Mouse (Mus musculus): ENCODE results near the gene Nodal. TPM values are rescaled to one million over a fixed set of nuclear protein-coding genes. Genes with fewer than 3 reads are reported as not detected.

The Nodal gene
- polyA plus RNA-seq, 1 experiment = 0.15 TPM

DNA sequence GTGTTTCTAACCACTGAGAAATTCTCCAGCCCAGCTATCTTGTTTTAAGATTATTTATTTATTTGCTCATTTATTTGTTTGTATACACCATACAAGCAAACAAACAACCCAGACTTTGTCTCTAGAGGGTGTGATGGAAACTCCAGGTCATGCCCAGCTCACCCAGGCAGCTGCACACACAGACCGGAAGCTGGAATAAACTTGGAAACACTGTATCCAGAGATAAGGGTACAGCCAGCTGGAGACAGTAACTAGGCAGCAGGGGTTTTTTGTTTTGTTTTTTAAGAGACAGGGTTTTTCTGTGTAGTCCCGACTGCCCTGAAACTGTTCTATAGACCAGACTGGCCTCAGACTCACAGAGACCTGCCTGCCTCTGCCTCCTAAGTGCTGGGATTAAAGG is 27.6 kb upstream of the Nodal start:
- no peak for DNase-seq
- H3K4me1 ChIP-seq (ENCODE audit: control insufficient read depth, insufficient read depth, low read length) = peaks cover 9% of the 10 kb centered on the region
- H3K4me3 ChIP-seq (replicated peaks; ENCODE audit: extremely low read depth, low read depth, low read length) = no peak overlapping the region
- TF ChIP-seq POLR2A (IDR thresholded peaks at IDR 0.05; ENCODE audit: borderline replicate concordance, extremely low read depth, low read depth, low read length) (no peak), CTCF (IDR thresholded peaks at IDR 0.05; ENCODE audit: insufficient read depth, low read length) (no peak)
- 31% methylated on average over 2 of the region's 2 CpGs for WGBS

GRCm38 (mm10) chr10:61392584-61392983 is 25.2 kb upstream of the Nodal start:
- 24% methylated on average over 4 of the region's 4 CpGs for WGBS
- no peak overlapping the region for H3K4me3 ChIP-seq (replicated peaks; ENCODE audit: extremely low read depth, low read depth, low read length)
- TF ChIP-seq POLR2A (IDR thresholded peaks at IDR 0.05; ENCODE audit: borderline replicate concordance, extremely low read depth, low read depth, low read length) (no peak), CTCF (IDR thresholded peaks at IDR 0.05; ENCODE audit: insufficient read depth, low read length) (no peak)
- DNase-seq = no peak
- H3K4me1 ChIP-seq (ENCODE audit: control insufficient read depth, insufficient read depth, low read length) = peaks cover 9% of the 10 kb centered on the region

GRCm38 (mm10) chr10:61394476-61395136 is 23.2 kb upstream of the Nodal start:
- no peak for TF ChIP-seq POLR2A (IDR thresholded peaks at IDR 0.05; ENCODE audit: borderline replicate concordance, extremely low read depth, low read depth, low read length)
- TF ChIP-seq CTCF (IDR thresholded peaks at IDR 0.05; ENCODE audit: insufficient read depth, low read length) = no peak
- H3K4me3 ChIP-seq (replicated peaks; ENCODE audit: extremely low read depth, low read depth, low read length) = no peak overlapping the region
- no peak for DNase-seq
- H3K4me1 ChIP-seq (ENCODE audit: control insufficient read depth, insufficient read depth, low read length) = peaks cover 9% of the 10 kb centered on the region
- WGBS = 38% methylated on average over 9 of the region's 9 CpGs

DNA sequence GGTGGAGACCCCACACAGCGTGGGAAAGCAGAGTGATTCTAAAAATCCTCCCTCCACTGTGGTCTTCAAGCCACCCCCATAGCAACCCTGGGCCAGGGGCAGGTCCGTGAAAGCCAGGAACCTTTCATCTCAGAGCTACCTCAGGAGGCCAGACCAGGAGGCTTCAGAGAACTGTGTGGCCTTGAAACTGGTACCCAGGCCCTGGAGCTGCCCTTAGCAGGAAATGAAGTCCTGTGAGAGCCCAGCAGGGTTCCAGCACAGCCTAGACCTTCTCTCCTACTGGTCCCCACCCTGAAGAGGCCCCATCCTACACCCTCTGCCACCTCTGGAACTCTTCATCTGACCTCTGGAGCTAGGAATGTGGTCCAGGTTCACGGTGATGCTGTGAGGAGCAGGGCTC is 19.6 kb upstream of the Nodal start:
- no peak for DNase-seq
- 76% methylated on average over 3 of the region's 3 CpGs for WGBS
- Histone ChIP-seq H3K4me3 (replicated peaks; ENCODE audit: extremely low read depth, low read depth, low read length) (no peak overlapping the region), H3K4me1 (ENCODE audit: control insufficient read depth, insufficient read depth, low read length) (peaks cover 3% of the 10 kb centered on the region; the same call in 1 of the 2 replicates)
- TF ChIP-seq POLR2A (IDR thresholded peaks at IDR 0.05; ENCODE audit: borderline replicate concordance, extremely low read depth, low read depth, low read length) (no peak), CTCF (IDR thresholded peaks at IDR 0.05; ENCODE audit: insufficient read depth, low read length) (no peak)

- Histone ChIP-seq H3K4me1 (ENCODE audit: control insufficient read depth, insufficient read depth, low read length) (peaks cover 3% of the 10 kb centered on the region; the same call in 1 of the 2 replicates), H3K4me3 (replicated peaks; ENCODE audit: extremely low read depth, low read depth, low read length) (no peak overlapping the region)
- WGBS = 24% methylated on average over 13 of the region's 13 CpGs
- TF ChIP-seq CTCF (IDR thresholded peaks at IDR 0.05; ENCODE audit: insufficient read depth, low read length) (peak; percentile 96), POLR2A (IDR thresholded peaks at IDR 0.05; ENCODE audit: borderline replicate concordance, extremely low read depth, low read depth, low read length) (no peak)
- DNase-seq = peak; percentile 56
Measured at GRCm38 (mm10) chr10:61399156-61399734, 18.5 kb upstream of the Nodal start.

- 89% methylated on average over 5 of the region's 5 CpGs for WGBS
- no peak for DNase-seq
- no peaks in the 10 kb centered on the region for H3K4me1 ChIP-seq (ENCODE audit: control insufficient read depth, insufficient read depth, low read length)
- TF ChIP-seq POLR2A (IDR thresholded peaks at IDR 0.05; ENCODE audit: borderline replicate concordance, extremely low read depth, low read depth, low read length) (no peak), CTCF (IDR thresholded peaks at IDR 0.05; ENCODE audit: insufficient read depth, low read length) (no peak)
- H3K4me3 ChIP-seq (replicated peaks; ENCODE audit: extremely low read depth, low read depth, low read length) = no peak overlapping the region
Measured at GRCm38 (mm10) chr10:61400407-61400806, 17.4 kb upstream of the Nodal start.

GRCm38 (mm10) chr10:61402480-61402879 is 15.3 kb upstream of the Nodal start:
- WGBS = 64% methylated on average over 5 of the region's 5 CpGs
- TF ChIP-seq POLR2A (IDR thresholded peaks at IDR 0.05; ENCODE audit: borderline replicate concordance, extremely low read depth, low read depth, low read length) = no peak
- no peak for TF ChIP-seq CTCF (IDR thresholded peaks at IDR 0.05; ENCODE audit: insufficient read depth, low read length)
- no peaks in the 10 kb centered on the region for H3K4me1 ChIP-seq (ENCODE audit: control insufficient read depth, insufficient read depth, low read length)
- DNase-seq = no peak
- H3K4me3 ChIP-seq (replicated peaks; ENCODE audit: extremely low read depth, low read depth, low read length) = no peak overlapping the region

DNA sequence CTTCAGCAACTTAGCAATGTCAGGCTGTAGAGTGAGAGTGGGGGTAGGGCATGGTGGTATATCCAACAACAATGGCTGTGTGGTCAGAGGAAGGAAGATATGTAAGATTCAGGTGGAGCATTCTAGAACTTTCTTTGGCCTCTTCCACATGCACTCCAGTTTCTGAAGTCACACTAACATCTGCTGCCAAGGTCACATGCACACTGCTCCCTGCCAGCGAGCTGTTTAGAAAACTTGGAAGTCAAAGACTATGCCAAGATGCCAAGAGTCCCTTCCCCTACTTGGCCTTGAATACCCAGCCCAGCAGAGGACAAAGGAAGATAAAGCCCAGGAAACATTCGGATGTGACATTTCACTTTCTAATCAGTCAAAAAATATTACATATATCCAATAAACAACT is 14.9 kb upstream of the Nodal start:
- TF ChIP-seq CTCF (IDR thresholded peaks at IDR 0.05; ENCODE audit: insufficient read depth, low read length) (no peak), POLR2A (IDR thresholded peaks at IDR 0.05; ENCODE audit: borderline replicate concordance, extremely low read depth, low read depth, low read length) (no peak)
- Histone ChIP-seq H3K4me1 (ENCODE audit: control insufficient read depth, insufficient read depth, low read length) (no peaks in the 10 kb centered on the region), H3K4me3 (replicated peaks; ENCODE audit: extremely low read depth, low read depth, low read length) (no peak overlapping the region)
- no peak for DNase-seq
- WGBS = 24% methylated on average over 2 of the region's 2 CpGs

DNA sequence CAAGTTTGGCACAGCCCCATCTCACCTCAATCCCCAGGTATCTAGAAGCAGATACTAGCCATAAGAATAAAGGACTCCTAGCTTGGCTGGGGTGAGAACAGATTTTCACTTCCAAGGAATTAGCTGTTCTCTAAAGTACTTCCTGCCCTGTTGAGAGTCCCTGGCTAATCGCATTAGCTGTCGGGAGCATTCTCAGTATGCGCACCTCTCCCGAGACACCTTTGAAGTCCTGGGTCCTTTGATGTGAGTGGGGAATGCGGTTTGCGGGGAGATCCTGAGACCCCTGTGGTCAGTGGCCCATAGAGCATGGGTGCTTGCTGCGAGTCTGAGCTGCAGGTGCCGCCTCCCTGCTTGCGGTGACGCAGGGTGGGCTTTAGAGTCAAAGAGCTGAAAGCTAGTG is 11.8 kb upstream of the Nodal start:
- Histone ChIP-seq H3K4me3 (replicated peaks; ENCODE audit: extremely low read depth, low read depth, low read length) (no peak overlapping the region), H3K4me1 (ENCODE audit: control insufficient read depth, insufficient read depth, low read length) (no peaks in the 10 kb centered on the region)
- TF ChIP-seq POLR2A (IDR thresholded peaks at IDR 0.05; ENCODE audit: borderline replicate concordance, extremely low read depth, low read depth, low read length) (no peak), CTCF (IDR thresholded peaks at IDR 0.05; ENCODE audit: insufficient read depth, low read length) (no peak)
- no peak for DNase-seq
- 33% methylated on average over 10 of the region's 10 CpGs for WGBS

GRCm38 (mm10) chr10:61409776-61410175 is 8.0 kb upstream of the Nodal start:
- H3K4me1 ChIP-seq (ENCODE audit: control insufficient read depth, insufficient read depth, low read length) = no peaks in the 10 kb centered on the region
- no peak overlapping the region for H3K4me3 ChIP-seq (replicated peaks; ENCODE audit: extremely low read depth, low read depth, low read length)
- 18% methylated on average over 4 of the region's 4 CpGs for WGBS
- no peak for DNase-seq
- no peak for TF ChIP-seq POLR2A (IDR thresholded peaks at IDR 0.05; ENCODE audit: borderline replicate concordance, extremely low read depth, low read depth, low read length)
- TF ChIP-seq CTCF (IDR thresholded peaks at IDR 0.05; ENCODE audit: insufficient read depth, low read length) = no peak
